Mouse (Mus musculus) activated CD4-positive, CD25-positive, alpha-beta regulatory T cell (primary cell): Measurements from ENCODE around the gene Ttc28. TPM values are rescaled to one million over a fixed set of nuclear protein-coding genes. Genes with fewer than 3 reads are reported as not detected.

Source experiments
- polyA plus RNA-seq, 2 experiments: library from polyadenylated mRNA; unstranded; fragments of 100-300 nt; shearing (Covaris generic); gene quantifications; one replicate each; pipeline ENCODE4 v1.2.1; 2017

The Ttc28 gene
- polyA plus RNA-seq: 1 to 10 TPM; 2.3 to 2.8 TPM

DNA sequence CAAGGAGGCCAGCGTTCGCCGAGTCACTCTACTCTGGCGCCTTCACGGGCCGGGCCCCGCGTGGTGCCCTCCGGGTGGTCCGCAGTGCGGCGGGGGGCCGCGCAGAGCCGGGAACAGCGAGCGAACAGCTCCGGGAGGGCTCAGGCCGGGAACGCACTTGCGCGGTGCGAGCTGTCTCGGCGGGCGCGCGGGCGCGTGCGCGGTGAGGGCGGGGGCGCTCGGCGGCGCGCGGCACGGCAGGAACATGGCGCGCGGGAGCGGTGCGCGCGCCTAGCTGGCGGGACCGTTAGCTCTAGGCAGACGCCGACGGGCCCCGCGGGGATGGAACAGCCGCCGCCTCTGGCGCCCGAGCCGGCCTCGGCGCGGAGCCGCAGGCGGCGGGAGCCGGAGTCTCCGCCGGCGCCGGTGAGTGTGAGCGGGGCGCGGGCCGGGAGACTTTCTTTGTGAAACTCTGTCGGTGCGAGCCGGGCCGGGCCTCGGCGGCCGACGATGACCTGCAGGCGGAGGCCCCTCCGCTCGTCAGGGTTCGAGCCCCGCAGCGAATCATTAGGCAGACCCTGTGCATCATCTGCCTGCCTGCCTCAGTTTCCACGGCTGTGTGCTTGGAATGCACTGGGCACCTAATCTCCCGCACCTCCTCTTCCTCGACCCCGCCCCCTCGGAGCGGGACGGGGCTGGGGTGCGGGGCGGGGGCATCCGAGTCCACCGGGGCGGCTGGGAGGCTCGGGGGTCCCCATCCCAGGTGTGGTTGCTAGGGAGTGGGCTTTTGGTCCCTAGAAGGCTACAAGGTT lies at the start of gene Ttc28:
Ttc28 (plus strand) TSS at position 220 of the 791 bp plus-strand sequence.

DNA sequence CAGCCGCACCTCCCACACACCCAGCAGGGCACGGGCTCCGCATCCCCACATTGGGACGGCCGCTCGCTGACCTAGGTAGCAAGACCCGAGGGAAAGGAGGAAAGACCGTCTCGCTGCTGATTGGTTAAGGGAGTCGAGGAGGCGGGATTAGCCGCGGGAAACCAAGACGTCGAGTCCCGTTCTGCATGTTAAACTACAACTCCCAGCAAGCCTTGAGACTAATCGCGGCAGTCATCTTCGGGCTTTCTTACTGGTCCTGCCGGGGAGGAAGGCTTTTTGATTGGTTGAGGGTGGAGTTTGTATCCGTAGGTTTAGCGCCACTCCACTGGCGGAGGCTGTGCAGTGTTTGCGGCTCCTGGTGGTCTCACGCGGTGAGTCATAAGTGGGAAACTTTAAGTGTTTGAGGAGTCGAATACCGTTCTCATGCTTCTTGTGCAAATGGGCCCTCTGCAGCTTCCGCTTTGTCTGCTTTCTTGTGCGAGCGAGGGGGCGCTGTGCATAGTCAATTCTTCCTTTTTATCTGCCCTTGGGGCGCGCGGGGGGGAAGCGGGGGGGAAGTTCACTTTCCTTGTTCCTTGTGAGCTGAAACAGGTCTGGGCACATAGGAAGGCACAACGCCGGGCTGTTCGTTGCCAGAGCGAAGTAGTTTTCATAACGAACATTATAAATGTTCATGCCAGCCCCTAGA lies 39.8 kb upstream of the Ttc28 start, which contains the start of the genes Hscb and Chek2:
Hscb (minus strand) TSS at position 100 of the 688 bp plus-strand sequence.
Chek2 (plus strand) TSS at position 302 of the 688 bp plus-strand sequence.

DNA sequence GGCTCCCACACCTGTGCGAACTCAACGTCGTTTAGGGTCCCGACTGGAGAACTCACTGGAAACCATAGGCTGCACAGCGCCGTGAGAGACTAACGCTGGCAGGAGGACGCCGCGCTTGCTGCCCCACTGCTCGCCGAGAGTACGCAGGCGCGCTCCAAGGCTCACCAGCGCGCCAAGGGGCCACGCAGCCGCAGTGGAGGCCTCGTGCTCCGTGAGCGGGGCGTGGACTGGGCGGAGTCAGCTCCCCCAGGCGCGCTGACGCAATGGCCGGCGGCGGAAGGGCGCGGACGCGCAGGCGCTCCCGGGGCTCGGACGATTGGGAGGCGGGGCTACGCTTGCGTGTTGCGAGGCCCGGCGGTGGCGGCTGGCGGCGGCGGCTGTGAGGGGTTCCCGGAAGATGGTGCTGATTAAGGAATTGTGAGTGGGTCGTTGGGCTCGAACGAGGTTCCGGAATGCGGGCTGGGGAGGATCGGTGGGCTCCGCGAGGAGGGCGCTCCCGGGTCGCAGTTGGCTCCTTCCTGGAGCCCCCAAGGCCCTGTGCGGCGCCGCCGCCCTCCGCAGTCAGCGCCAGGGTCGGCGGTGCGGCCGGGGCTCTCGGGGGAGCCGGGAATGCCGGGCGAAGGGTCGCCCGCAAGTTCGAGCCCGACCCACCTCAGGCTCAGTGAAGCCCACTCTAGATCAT lies 451.0 kb downstream of the Ttc28 start, which contains the start of gene Pitpnb:
Pitpnb (plus strand) TSS at position 347 of the 682 bp plus-strand sequence.

Other genes starting within 250 kb of the Ttc28 start
- 10 to 100 TPM; 70.1 to 76.4 TPM for gene Noc4l, start 226.4 kb upstream of the Ttc28 start, polyA plus RNA-seq
- 10 to 100 TPM; 25.3 to 31.7 TPM for gene Ddx51, start 226.4 kb upstream of the Ttc28 start, polyA plus RNA-seq
- gene Ep400, start 109.1 kb upstream of the Ttc28 start, polyA plus RNA-seq: 10 to 100 TPM; 40.3 to 46.5 TPM
- 10 to 100 TPM; 29.6 to 31.9 TPM for gene Pus1, start 99.1 kb upstream of the Ttc28 start, polyA plus RNA-seq
- gene Ulk1, start 69.7 kb upstream of the Ttc28 start, polyA plus RNA-seq: 10 to 100 TPM; 22.4 to 35.2 TPM
- gene Hscb, start 40.0 kb upstream of the Ttc28 start, polyA plus RNA-seq: 10 to 100 TPM; 35.2 to 38.8 TPM
- gene Chek2, start 39.8 kb upstream of the Ttc28 start, polyA plus RNA-seq: 10 to 100 TPM in 1 of 2 experiments, 1 to 10 TPM in 1; 6.1 to 10.8 TPM